Mouse (Mus musculus) neural tube, embryonic 15.5 days (tissue): ENCODE results near the gene Myh6. TPM values are rescaled to one million over a fixed set of nuclear protein-coding genes. Genes with fewer than 3 reads are reported as not detected.
"Not testable (repeated sequence)": the region's sequence is repeated elsewhere in the genome, so short reads cannot be mapped to it uniquely, and the experiment has no call there.

Experiments
- ATAC-seq: fragments of 200-750 bp; cut with Nextera tagmentation; 2 replicates; pipeline ENCODE4 v1.8.0; 2017; ENCODE audit warnings: mild to moderate bottlenecking, moderate TSS enrichment, moderate library complexity; ENCODE audit not compliant: low FRiP score
- H3K27ac ChIP-seq: fragments of 300-500 bp; sonication (generic); replicated peaks from 2 replicates; pipeline ENCODE4 v1.5.1; 2015; ENCODE audit warnings: mild to moderate bottlenecking, inconsistent platforms
- H3K27me3 ChIP-seq: fragments of 300-500 bp; sonication (generic); replicated peaks from 2 replicates; pipeline ENCODE4 v1.6.1; 2015; ENCODE audit warnings: inconsistent platforms
- H3K36me3 ChIP-seq: fragments of 300-500 bp; sonication (generic); 2 replicates; pipeline ENCODE4 v1.6.1; 2015; ENCODE audit warnings: inconsistent platforms
- H3K4me1 ChIP-seq: fragments of 300-500 bp; sonication (generic); 2 replicates; pipeline ENCODE4 v1.6.1; 2015; ENCODE audit warnings: inconsistent platforms
- H3K4me2 ChIP-seq: fragments of 300-500 bp; sonication (generic); 2 replicates; pipeline ENCODE4 v1.6.1; 2015; ENCODE audit warnings: inconsistent platforms, mild to moderate bottlenecking, moderate library complexity
- H3K4me3 ChIP-seq: fragments of 300-500 bp; sonication (generic); replicated peaks from 2 replicates; pipeline ENCODE4 v1.5.1; 2015; ENCODE audit warnings: mild to moderate bottlenecking, inconsistent platforms
- H3K9ac ChIP-seq: fragments of 300-500 bp; sonication (generic); replicated peaks from 2 replicates; pipeline ENCODE4 v1.6.1; 2015; ENCODE audit warnings: mild to moderate bottlenecking, inconsistent platforms
- H3K9me3 ChIP-seq: fragments of 300-500 bp; sonication (generic); replicated peaks from 2 replicates; pipeline ENCODE4 v1.6.1; 2016; ENCODE audit warnings: inconsistent platforms
- WGBS: fragments of 180-500 bp; shearing (Covaris S2); methylation state at CpG from one replicate; pipeline ENCODE4 v1.1.7; 2015; ENCODE audit warnings: mixed read lengths; 5-methylcytosine and 5-hydroxymethylcytosine counted together
- polyA plus RNA-seq: library from polyadenylated mRNA; unstranded; fragments of >200 nt; fragmentation: Nextera tagmentation; extraction: Ambion mirVana; gene quantifications from 2 replicates; pipeline ENCODE4 v1.2.1, GENCODE M21; 2015

Myh6 gene
- polyA plus RNA-seq, 1 experiment from 2014 or later, result 1.8 TPM

DNA sequence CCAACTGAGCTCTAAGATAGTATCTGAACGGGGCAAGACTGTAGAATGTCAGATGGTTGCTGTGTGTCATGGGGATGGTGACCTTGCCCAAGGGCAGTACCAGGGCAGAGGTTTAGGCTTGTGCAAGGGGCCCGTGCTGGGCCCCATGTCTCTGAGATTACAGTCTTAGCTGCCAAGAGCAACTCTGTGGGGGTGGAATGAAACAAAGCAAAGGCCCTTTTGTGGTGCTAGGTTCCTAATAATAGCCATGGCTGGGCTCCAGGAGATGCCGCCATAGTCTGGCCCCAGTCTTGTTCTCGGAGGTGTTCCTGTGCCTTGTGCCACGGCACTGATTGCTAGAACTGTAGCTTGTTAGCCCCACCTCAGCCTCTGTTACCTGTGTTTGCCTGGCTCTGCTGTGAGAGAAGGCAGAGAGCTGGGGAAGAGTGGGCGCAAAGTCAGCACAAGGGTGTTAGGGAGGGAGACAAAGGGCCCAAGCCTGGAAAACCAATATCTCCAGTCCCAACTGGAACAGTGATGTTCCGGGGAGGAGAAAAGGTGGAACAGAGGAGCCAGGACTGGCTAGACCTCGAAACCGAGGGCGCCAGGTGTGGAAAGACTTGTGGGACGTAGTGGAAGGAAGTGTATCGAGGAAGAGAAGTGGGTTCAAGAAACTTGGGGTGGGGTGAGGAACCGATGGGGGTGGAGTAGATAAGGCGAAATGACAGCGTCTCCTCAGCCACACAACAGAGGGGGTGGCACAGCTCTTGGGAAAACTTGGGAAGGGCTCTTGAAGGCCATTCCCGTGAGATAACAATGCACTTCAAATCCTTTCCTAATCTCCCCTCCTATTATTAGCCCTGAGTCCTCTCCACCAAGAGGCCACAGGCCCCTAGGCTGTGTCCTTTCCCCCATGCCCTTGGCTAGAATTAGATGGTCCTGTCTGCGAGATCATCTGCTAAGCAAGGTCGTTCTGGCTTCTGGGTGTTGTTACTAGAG lies 37.4 kb upstream of the Myh6 start:
- no peaks in the 10 kb centered on the region for H3K27me3 ChIP-seq
- no peaks in the 10 kb centered on the region; the same call in 1 of the 2 replicates for H3K4me1 ChIP-seq
- no peak overlapping the region for H3K4me2 ChIP-seq
- no peak for ATAC-seq
- no peak overlapping the region for H3K9ac ChIP-seq
- no peak overlapping the region for H3K27ac ChIP-seq
- H3K36me3 ChIP-seq, result no peaks in the 10 kb centered on the region
- H3K4me3 ChIP-seq, result no peak overlapping the region
- no peaks in the 10 kb centered on the region for H3K9me3 ChIP-seq
- WGBS, result 77% methylated on average over 18 of the region's 18 CpGs

- no peak for ATAC-seq
These were observed 36.0 kb upstream of the Myh6 start for GRCm38 (mm10) chr14:55002687-55003120.

DNA sequence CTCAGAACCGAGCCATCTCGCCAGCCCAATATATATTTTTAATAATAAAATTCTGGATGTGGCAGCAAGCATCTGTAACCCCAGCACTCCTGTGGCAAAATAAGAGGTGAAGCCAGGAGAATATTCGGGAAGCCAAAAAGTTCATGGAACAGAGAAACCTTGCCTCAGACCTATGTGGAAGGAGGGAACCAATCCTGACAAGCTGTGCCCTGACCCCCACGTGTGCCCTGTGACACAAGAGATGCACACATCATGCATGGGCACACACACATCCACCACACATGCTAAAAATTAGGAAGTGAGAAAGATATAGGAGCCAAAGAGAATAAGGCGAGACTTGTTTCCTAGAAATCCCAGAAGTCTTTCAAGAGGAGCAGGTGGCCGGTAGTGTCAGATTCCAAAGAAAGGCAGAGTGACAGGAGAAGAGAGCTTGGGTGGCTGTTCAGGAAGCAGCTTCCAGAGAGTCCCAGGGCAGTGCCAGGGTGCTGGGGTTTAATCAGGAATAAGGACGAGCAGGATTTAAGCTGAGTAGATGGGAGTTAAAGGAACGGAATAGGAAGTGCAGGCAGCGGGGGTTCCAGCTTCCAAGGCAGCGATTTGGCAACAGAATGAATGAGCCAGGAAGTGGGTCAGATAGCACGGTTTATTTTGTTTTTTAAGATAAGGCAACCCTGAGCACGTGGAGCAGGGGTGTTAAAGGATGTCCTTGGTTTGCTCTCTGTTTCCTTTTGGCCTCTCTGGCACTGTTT lies 35.4 kb upstream of the Myh6 start:
- Histone ChIP-seq H3K4me2 (no peak overlapping the region), H3K4me3 (no peak overlapping the region), H3K27me3 (no peaks in the 10 kb centered on the region), H3K4me1 (no peaks in the 10 kb centered on the region; the same call in 1 of the 2 replicates), H3K9me3 (no peaks in the 10 kb centered on the region), H3K36me3 (no peaks in the 10 kb centered on the region), H3K27ac (no peak overlapping the region), H3K9ac (no peak overlapping the region)
- no peak for ATAC-seq
- WGBS, result 58% methylated on average over 12 of the region's 12 CpGs

More at GRCm38 (mm10) chr14:55002687-55003120, 36.0 kb upstream of the Myh6 start:
- Histone ChIP-seq H3K36me3 (no peaks in the 10 kb centered on the region), H3K27me3 (no peaks in the 10 kb centered on the region), H3K9me3 (no peaks in the 10 kb centered on the region), H3K4me3 (no peak overlapping the region), H3K4me2 (no peak overlapping the region), H3K4me1 (no peaks in the 10 kb centered on the region; the same call in 1 of the 2 replicates), H3K27ac (no peak overlapping the region), H3K9ac (no peak overlapping the region)
- WGBS, result 73% methylated on average over 7 of the region's 7 CpGs

DNA sequence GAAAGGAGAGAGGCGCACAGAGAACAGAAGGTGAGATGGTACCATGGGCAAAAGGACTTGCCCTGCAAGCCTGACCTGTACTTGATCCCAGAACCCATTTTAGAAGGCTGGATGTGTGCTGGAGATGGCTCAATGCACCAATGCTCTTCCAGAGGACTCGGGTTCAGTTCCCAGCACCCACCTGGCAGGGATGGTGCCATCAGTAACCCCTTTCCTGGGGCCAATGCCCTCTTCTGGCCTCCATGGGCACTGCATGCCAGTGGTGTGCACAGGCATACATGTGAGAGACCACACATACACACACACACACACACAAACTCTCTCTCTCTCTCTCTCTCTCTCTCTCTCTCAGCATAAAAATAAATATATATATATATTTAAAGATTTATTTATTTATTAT lies 34.7 kb upstream of the Myh6 start:
- no peaks in the 10 kb centered on the region for H3K27me3 ChIP-seq
- no peaks in the 10 kb centered on the region for H3K9me3 ChIP-seq
- H3K4me3 ChIP-seq, result no peak overlapping the region
- no peaks in the 10 kb centered on the region; the same call in 1 of the 2 replicates for H3K4me1 ChIP-seq
- no peak overlapping the region for H3K9ac ChIP-seq
- no peak for ATAC-seq
- H3K36me3 ChIP-seq, result no peaks in the 10 kb centered on the region
- no peak overlapping the region for H3K27ac ChIP-seq
- WGBS, result 97% methylated on average over 2 of the region's 2 CpGs
- H3K4me2 ChIP-seq, result no peak overlapping the region

GRCm38 (mm10) chr14:55000814-55001213 lies 34.1 kb upstream of the Myh6 start:
- no peak for ATAC-seq
- Histone ChIP-seq H3K9ac (no peak overlapping the region), H3K27ac (no peak overlapping the region), H3K4me3 (no peak overlapping the region), H3K27me3 (no peaks in the 10 kb centered on the region), H3K36me3 (no peaks in the 10 kb centered on the region), H3K4me2 (no peak overlapping the region), H3K9me3 (no peaks in the 10 kb centered on the region), H3K4me1 (peaks cover 1% of the 10 kb centered on the region)
- WGBS, result 81% methylated on average over 6 of the region's 6 CpGs

DNA sequence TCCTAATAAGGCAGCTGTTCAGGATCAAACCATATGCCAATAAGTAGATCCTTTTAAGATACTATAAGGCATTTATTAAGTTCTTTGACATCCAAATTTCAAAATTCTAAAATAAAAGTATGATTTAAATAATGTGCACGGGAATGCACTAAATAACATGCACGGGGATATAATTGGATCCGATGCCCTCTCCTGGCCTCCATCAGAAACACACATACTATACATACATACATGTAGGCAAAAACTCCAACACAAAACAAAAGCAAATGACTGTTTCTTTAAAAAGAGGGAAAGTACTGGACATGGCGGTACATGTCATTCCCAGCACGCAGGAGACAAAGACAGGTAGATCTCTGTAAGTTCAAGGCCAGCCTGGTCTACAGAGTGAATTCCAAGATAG lies 33.1 kb upstream of the Myh6 start:
- H3K36me3 ChIP-seq, H3K27ac ChIP-seq, H3K4me3 ChIP-seq, H3K27me3 ChIP-seq, ATAC-seq, H3K9me3 ChIP-seq, H3K9ac ChIP-seq, H3K4me2 ChIP-seq: not testable (repeated sequence)
- 90% methylated on average over 5 of the region's 5 CpGs for WGBS
- peaks cover 11% of the 10 kb centered on the region for H3K4me1 ChIP-seq

DNA sequence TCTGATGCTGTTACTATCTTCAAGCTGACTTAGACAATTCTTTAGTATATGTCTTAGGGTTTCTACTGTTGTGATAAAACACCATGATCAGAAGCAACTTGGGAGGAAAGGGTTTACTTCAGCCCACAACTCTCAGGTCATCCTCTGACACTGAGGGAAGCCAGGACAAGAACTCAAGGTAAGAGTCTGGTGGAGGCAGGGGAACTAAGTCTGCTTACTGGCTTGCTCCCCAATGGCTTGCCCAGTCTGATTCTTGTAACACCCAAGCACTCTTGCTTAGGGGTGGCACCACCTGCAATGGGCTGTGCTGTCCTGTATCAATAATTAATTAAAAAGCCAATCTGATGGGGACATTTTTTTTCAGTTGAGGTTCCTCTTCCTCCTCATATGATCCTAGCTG lies 32.0 kb upstream of the Myh6 start:
- H3K9ac ChIP-seq, result no peak overlapping the region
- no peak for ATAC-seq

GRCm38 (mm10) chr14:54997297-54997696 lies 30.6 kb upstream of the Myh6 start:
- Histone ChIP-seq H3K27me3 (no peaks in the 10 kb centered on the region), H3K36me3 (no peaks in the 10 kb centered on the region), H3K9me3 (no peaks in the 10 kb centered on the region), H3K4me2 (no peak overlapping the region), H3K9ac (no peak overlapping the region), H3K4me1 (peaks cover 17% of the 10 kb centered on the region), H3K27ac (no peak overlapping the region), H3K4me3 (no peak overlapping the region)
- no peak for ATAC-seq
- WGBS, result 59% methylated on average over 4 of the region's 4 CpGs

More for the DNA sequence above, 32.0 kb upstream of the Myh6 start:
- Histone ChIP-seq H3K4me2 (no peak overlapping the region), H3K4me3 (no peak overlapping the region), H3K27me3 (no peaks in the 10 kb centered on the region), H3K9me3 (no peaks in the 10 kb centered on the region), H3K27ac (no peak overlapping the region), H3K36me3 (no peaks in the 10 kb centered on the region), H3K4me1 (peaks cover 17% of the 10 kb centered on the region)

DNA sequence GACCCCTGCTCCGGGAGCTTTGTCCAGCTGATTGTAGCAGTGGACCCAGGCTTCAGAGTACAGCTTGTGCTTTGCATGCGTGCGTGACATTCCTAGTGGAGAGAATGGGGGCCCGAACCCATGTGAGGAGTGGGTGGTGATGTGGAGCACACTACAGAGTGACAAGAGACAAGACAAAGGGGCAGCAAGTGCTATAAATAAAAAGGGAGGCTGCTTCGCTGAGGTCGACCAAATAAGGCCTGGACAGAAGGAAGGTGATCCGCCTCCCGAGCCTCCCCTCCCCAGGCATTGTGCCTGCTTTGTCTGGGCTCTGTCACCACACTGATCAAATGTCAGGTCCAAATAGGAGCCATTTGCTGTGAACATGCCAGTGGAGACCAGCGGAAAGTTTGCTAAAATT lies 30.1 kb upstream of the Myh6 start:
- no peak overlapping the region for H3K4me2 ChIP-seq
- H3K27ac ChIP-seq, result no peak overlapping the region
- H3K9me3 ChIP-seq, result no peaks in the 10 kb centered on the region
- no peak for ATAC-seq
- no peak overlapping the region for H3K4me3 ChIP-seq
- no peaks in the 10 kb centered on the region for H3K27me3 ChIP-seq
- no peak overlapping the region for H3K9ac ChIP-seq
- 49% methylated on average over 9 of the region's 9 CpGs for WGBS
- H3K4me1 ChIP-seq, result peaks cover 17% of the 10 kb centered on the region
- H3K36me3 ChIP-seq, result no peaks in the 10 kb centered on the region

DNA sequence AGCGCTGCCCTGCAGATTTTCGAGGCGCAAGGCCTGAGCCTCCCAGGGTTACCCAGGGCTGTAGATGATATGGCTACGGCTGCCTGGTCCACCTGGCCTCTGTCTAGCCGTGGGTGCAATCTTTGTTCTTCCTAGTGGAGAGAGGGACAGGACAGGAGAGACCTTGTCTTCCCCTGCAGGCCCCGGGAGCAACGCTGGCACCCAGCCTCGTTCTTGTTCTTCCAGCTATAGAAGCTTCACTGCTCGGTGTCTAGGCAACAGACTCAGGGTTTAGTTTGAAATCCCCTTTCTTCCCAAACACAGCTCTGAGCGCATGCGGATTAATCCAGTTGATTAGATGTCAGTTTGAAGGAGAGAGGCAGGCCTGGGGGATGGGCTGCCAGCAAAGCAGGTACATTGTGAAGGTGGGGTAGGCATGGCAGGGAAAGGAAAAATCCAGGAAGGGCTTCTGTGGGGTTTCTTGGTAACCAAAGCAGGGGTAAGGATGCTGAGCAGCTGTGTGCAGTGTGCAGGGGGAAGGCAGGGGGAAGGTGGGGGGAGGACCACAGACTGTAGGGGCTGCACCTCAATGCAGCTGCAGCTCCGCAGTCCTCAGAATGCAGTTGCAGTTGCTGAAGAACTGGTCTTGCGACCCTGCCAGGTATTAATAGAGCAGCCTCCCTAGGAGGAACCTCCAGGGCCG lies 28.9 kb upstream of the Myh6 start:
- Histone ChIP-seq H3K27me3 (no peaks in the 10 kb centered on the region), H3K9ac (no peak overlapping the region), H3K4me1 (peaks cover 17% of the 10 kb centered on the region), H3K9me3 (no peaks in the 10 kb centered on the region), H3K36me3 (no peaks in the 10 kb centered on the region), H3K27ac (peak overlapping the region; percentile 79), H3K4me2 (no peak overlapping the region), H3K4me3 (no peak overlapping the region)
- peak; percentile 77 for ATAC-seq
- 51% methylated on average over 14 of the region's 14 CpGs for WGBS

DNA sequence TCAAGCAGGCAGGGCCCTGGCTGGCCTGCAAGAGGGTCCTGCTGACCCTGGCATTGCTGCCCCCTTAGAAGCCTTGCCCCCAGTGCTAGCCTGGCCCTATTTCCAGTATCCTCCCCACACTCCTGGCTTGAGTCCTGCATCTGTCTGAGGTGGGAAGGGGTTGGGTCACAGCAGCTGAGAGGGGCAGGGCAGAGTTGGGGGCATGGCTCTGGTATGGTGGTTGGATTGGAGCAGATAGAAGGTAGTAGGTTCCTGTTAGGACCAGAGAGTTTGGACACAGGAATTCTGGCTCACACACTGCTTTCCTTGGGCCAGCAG lies 28.1 kb upstream of the Myh6 start:
- Histone ChIP-seq H3K36me3 (no peaks in the 10 kb centered on the region), H3K9me3 (no peaks in the 10 kb centered on the region), H3K4me2 (no peak overlapping the region), H3K9ac (no peak overlapping the region), H3K27ac (peak overlapping the region; percentile 79), H3K27me3 (no peaks in the 10 kb centered on the region), H3K4me3 (no peak overlapping the region), H3K4me1 (peaks cover 17% of the 10 kb centered on the region)
- ATAC-seq, result no peak
